Mouse (Mus musculus) forebrain, embryonic 15.5 days (tissue): ENCODE measurements around the gene Acta2. TPM values are rescaled to one million over a fixed set of nuclear protein-coding genes. Genes with fewer than 3 reads are reported as not detected.
A peak's percentile ranks its signal among the peaks of the same experiment; 100 is the strongest.

Source experiments
- ATAC-seq: fragments of 200-750 bp; cut with Nextera tagmentation; replicated peaks from 2 replicates; pipeline ENCODE4 v1.8.0; 2017; ENCODE audit warnings: mild to moderate bottlenecking, moderate TSS enrichment, moderate library complexity
- H3K27ac ChIP-seq: fragments of 300-500 bp; sonication (generic); replicated peaks from 2 replicates; pipeline ENCODE4 v1.5.1; 2015; ENCODE audit warnings: mild to moderate bottlenecking, inconsistent platforms
- H3K27me3 ChIP-seq: fragments of 300-500 bp; sonication (generic); 2 replicates; pipeline ENCODE4 v1.6.1; 2015; ENCODE audit warnings: inconsistent platforms
- H3K36me3 ChIP-seq: fragments of 300-500 bp; sonication (generic); 2 replicates; pipeline ENCODE4 v1.6.1; 2015; ENCODE audit warnings: mild to moderate bottlenecking, inconsistent platforms
- H3K4me1 ChIP-seq: fragments of 300-500 bp; sonication (generic); 2 replicates; pipeline ENCODE4 v1.6.1; 2015; ENCODE audit warnings: inconsistent platforms
- H3K4me2 ChIP-seq: fragments of 300-500 bp; sonication (generic); replicated peaks from 2 replicates; pipeline ENCODE4 v1.6.1; 2015; ENCODE audit warnings: mild to moderate bottlenecking, inconsistent platforms
- H3K4me3 ChIP-seq: fragments of 300-500 bp; sonication (generic); 2 replicates; pipeline ENCODE4 v1.5.1; 2015; ENCODE audit warnings: mild to moderate bottlenecking, inconsistent platforms
- H3K9ac ChIP-seq: fragments of 300-500 bp; sonication (generic); replicated peaks from 2 replicates; pipeline ENCODE4 v1.6.1; 2015; ENCODE audit warnings: mild to moderate bottlenecking, inconsistent platforms
- H3K9me3 ChIP-seq: fragments of 300-500 bp; sonication (generic); 2 replicates; pipeline ENCODE4 v1.6.1; 2016; ENCODE audit warnings: inconsistent platforms
- WGBS: fragments of 180-500 bp; shearing (Covaris S2); methylation state at CpG from one replicate; pipeline ENCODE4 v1.1.7; 2015; ENCODE audit warnings: mixed read lengths; 5-methylcytosine and 5-hydroxymethylcytosine counted together
- polyA plus RNA-seq: library from polyadenylated mRNA; unstranded; fragments of >200 nt; fragmentation: Nextera tagmentation; extraction: Ambion mirVana; gene quantifications from 2 replicates; pipeline ENCODE4 v1.2.1, GENCODE M21; 2015

Gene Acta2
- 6.3 and 7.1 TPM in 2 replicates for polyA plus RNA-seq

DNA sequence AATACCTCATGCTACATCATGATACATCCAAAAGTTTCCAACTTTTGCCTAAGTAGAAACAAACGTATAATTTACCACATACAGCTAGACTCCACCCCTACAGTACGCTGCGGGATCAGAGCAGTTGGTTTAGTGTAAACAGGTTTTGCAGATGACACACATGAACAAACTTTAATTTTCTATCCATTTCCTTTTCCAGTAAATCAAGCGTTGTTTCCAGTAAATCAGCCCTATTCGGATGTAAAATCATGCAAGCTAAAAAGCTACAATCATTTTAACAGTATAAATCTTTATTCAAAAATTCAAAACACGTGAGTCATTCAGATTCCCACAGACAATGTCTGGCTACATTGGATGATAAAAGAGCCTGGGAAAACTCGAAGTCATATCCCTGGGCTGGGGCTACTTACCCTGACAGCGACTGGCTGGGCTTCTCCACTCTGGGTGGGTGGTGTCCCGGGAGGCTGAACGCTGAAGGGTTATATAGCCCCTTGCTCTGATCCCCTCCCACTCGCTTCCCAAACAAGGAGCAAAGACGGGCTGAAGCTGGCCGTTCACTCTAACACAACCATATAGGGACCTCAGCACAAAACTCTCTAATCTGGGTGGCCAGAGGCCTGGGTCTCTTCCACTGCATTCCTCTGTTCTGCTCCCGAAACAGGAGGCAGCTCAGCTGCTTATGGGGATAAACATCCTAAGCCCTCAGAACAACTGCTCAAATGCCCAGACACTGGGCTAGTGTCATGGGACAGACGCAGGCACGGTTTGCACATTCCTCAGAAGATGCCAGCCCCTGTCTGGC, at the start of gene Acta2:
Gene Acta2, minus strand, starts transcription at position 711 of the 802 bp plus-strand sequence.
- WGBS, result 70% methylated on average over 16 of the region's 16 CpGs
- no peak within 1 kb of the TSS for H3K4me3 ChIP-seq
- H3K36me3 ChIP-seq, result no peaks in the 10 kb centered on the region
- H3K27ac ChIP-seq, result no peak within 1 kb of the TSS
- H3K4me2 ChIP-seq, result no peak within 1 kb of the TSS
- no peak for ATAC-seq
- H3K9me3 ChIP-seq, result no peaks in the 10 kb centered on the region
- H3K9ac ChIP-seq, result no peak within 1 kb of the TSS
- no peaks in the 10 kb centered on the region for H3K27me3 ChIP-seq
- no peaks in the 10 kb centered on the region for H3K4me1 ChIP-seq

GRCm38 (mm10) chr19:34304917-34305316, 49.5 kb upstream of the Acta2 start:
- Histone ChIP-seq H3K9me3 (no peaks in the 10 kb centered on the region), H3K4me3 (no peak overlapping the region), H3K4me1 (no peaks in the 10 kb centered on the region), H3K9ac (no peak overlapping the region), H3K4me2 (no peak overlapping the region), H3K36me3 (no peaks in the 10 kb centered on the region), H3K27me3 (no peaks in the 10 kb centered on the region), H3K27ac (no peak overlapping the region)
- ATAC-seq, result no peak

GRCm38 (mm10) chr19:34300430-34300829, 45.0 kb upstream of the Acta2 start:
- H3K27ac ChIP-seq, result no peak overlapping the region
- H3K9ac ChIP-seq, result no peak overlapping the region
- ATAC-seq, result no peak
- no peak overlapping the region for H3K4me2 ChIP-seq
- H3K27me3 ChIP-seq, result no peaks in the 10 kb centered on the region
- H3K4me3 ChIP-seq, result no peak overlapping the region
- no peaks in the 10 kb centered on the region for H3K36me3 ChIP-seq
- H3K4me1 ChIP-seq, result no peaks in the 10 kb centered on the region
- no peaks in the 10 kb centered on the region for H3K9me3 ChIP-seq
- WGBS, result 72% methylated on average over 2 of the region's 2 CpGs

GRCm38 (mm10) chr19:34299229-34299628, 43.8 kb upstream of the Acta2 start:
- Histone ChIP-seq H3K4me3 (no peak overlapping the region), H3K36me3 (no peaks in the 10 kb centered on the region), H3K9ac (no peak overlapping the region), H3K27ac (no peak overlapping the region), H3K9me3 (no peaks in the 10 kb centered on the region), H3K4me2 (no peak overlapping the region), H3K4me1 (no peaks in the 10 kb centered on the region), H3K27me3 (no peaks in the 10 kb centered on the region)
- WGBS, result 79% methylated on average over 4 of the region's 4 CpGs
- no peak for ATAC-seq

- H3K4me1 ChIP-seq, result no peaks in the 10 kb centered on the region
- no peaks in the 10 kb centered on the region for H3K36me3 ChIP-seq
- no peak overlapping the region for H3K4me3 ChIP-seq
- 93% methylated on average over 1 of the region's 1 CpGs for WGBS
- H3K27me3 ChIP-seq, result no peaks in the 10 kb centered on the region
- no peak overlapping the region for H3K9ac ChIP-seq
- no peak overlapping the region for H3K27ac ChIP-seq
- ATAC-seq, result no peak
- no peak overlapping the region for H3K4me2 ChIP-seq
- no peaks in the 10 kb centered on the region for H3K9me3 ChIP-seq
Observed at GRCm38 (mm10) chr19:34298531-34298930, 43.1 kb upstream of the Acta2 start.

DNA sequence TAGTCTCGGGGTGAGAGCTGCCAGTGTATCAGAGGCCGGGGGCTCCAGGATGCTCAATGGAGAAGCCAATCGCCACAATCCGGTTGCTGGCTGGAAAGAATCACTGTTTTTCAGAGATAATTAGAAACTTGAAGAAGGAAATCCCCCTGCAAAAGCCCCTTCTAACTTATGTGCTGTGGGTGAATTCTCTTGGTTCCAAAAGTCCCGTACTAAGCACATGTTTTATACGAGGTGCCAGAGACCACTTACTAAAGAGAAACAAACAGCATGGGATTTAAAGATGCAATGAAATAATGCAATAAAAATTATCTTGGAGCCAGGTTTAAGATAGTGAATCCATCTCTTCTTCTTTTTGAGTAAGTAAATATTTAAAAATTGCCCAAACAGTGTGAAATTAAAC, 40.1 kb upstream of the Acta2 start:
- Histone ChIP-seq H3K27me3 (no peaks in the 10 kb centered on the region), H3K9me3 (no peaks in the 10 kb centered on the region), H3K4me2 (no peak overlapping the region), H3K9ac (no peak overlapping the region), H3K4me1 (peaks cover 6% of the 10 kb centered on the region), H3K36me3 (no peaks in the 10 kb centered on the region), H3K4me3 (no peak overlapping the region), H3K27ac (no peak overlapping the region)
- 79% methylated on average over 6 of the region's 6 CpGs for WGBS
- ATAC-seq, result no peak

DNA sequence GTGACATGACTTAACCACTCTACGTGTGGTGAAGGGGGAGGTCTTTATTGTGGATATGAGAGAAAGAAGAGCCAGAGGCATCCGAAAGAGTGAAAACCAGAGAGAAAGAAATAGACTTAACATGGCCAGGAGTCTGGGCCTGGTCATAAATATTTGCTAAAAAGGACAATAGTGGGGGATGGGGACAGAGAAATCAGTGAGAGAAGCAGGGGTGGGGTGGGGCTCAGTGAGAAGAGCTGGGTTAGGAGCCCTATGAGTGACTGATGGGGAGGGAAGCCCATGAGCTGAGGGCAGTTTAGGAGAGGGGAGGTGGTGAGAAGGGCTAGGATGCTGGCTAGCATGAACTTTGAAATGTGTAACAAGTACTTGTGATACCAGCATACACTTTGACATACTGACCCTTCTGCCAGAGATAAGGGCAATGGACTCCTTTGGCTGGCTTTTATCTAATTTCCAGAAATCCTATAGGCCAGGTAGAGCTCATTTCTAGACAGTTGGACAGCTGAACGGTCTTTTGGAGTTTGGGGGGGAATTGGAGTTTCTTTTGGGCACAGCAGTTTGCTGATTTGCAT, 38.1 kb upstream of the Acta2 start:
- H3K9me3 ChIP-seq, result no peaks in the 10 kb centered on the region
- no peak overlapping the region for H3K4me3 ChIP-seq
- ATAC-seq, result no peak
- H3K9ac ChIP-seq, result no peak overlapping the region
- H3K27ac ChIP-seq, result no peak overlapping the region
- 75% methylated on average over 3 of the region's 3 CpGs for WGBS
- H3K4me1 ChIP-seq, result peaks cover 12% of the 10 kb centered on the region
- H3K4me2 ChIP-seq, result no peak overlapping the region
- H3K27me3 ChIP-seq, result no peaks in the 10 kb centered on the region
- H3K36me3 ChIP-seq, result no peaks in the 10 kb centered on the region

DNA sequence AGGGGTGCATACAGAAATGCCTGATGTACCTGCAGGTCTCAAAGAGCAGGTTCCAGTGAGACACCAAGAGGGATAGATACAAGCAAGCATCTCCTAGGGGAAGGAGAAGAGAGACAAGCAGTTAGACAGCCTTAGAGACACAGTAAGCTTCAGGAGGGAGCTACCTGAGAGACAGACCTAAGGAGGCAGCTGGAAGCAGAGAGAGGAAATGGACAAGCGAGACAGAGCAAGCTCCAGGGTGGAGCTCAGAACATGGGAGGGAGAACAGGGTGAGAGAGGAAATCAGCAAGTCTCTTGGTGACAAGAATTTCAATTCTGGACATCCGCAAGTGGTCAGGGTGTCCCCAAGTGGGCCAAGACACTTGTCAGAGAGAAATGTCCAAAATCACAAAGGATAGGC, 37.3 kb upstream of the Acta2 start:
- Histone ChIP-seq H3K27me3 (no peaks in the 10 kb centered on the region), H3K4me1 (peaks cover 12% of the 10 kb centered on the region), H3K9me3 (no peaks in the 10 kb centered on the region), H3K9ac (no peak overlapping the region), H3K4me2 (no peak overlapping the region), H3K4me3 (no peak overlapping the region), H3K27ac (no peak overlapping the region), H3K36me3 (no peaks in the 10 kb centered on the region)
- 80% methylated on average over 2 of the region's 2 CpGs for WGBS
- ATAC-seq, result no peak

- WGBS, result 74% methylated on average over 5 of the region's 5 CpGs
- no peak overlapping the region for H3K4me3 ChIP-seq
- H3K9me3 ChIP-seq, result no peaks in the 10 kb centered on the region
- no peak overlapping the region for H3K27ac ChIP-seq
- H3K4me1 ChIP-seq, result peaks cover 12% of the 10 kb centered on the region
- no peaks in the 10 kb centered on the region for H3K27me3 ChIP-seq
- no peak overlapping the region for H3K9ac ChIP-seq
- H3K36me3 ChIP-seq, result no peaks in the 10 kb centered on the region
- H3K4me2 ChIP-seq, result no peak overlapping the region
- no peak for ATAC-seq
Observed at GRCm38 (mm10) chr19:34291956-34292355, 36.6 kb upstream of the Acta2 start.

GRCm38 (mm10) chr19:34291379-34291778, 36.0 kb upstream of the Acta2 start:
- no peaks in the 10 kb centered on the region for H3K27me3 ChIP-seq
- H3K36me3 ChIP-seq, result no peaks in the 10 kb centered on the region
- H3K4me3 ChIP-seq, result no peak overlapping the region
- H3K9ac ChIP-seq, result no peak overlapping the region
- 70% methylated on average over 8 of the region's 8 CpGs for WGBS
- no peak for ATAC-seq
- no peaks in the 10 kb centered on the region for H3K9me3 ChIP-seq
- 0 out of 2 replicates have a peak overlapping the region, but pooled peaks have one; percentile 52 for H3K4me2 ChIP-seq
- H3K27ac ChIP-seq, result no peak overlapping the region
- H3K4me1 ChIP-seq, result peaks cover 12% of the 10 kb centered on the region

GRCm38 (mm10) chr19:34290872-34291341, 35.5 kb upstream of the Acta2 start:
- Histone ChIP-seq H3K9me3 (no peaks in the 10 kb centered on the region), H3K27me3 (no peaks in the 10 kb centered on the region), H3K4me2 (peak overlapping the region; percentile 52), H3K27ac (no peak overlapping the region), H3K4me3 (peak overlapping the region; percentile 30), H3K9ac (peak overlapping the region; percentile 24; the same call in 1 of the 2 replicates), H3K36me3 (no peaks in the 10 kb centered on the region), H3K4me1 (peaks cover 12% of the 10 kb centered on the region)
- no peak; the same call in 1 of the 2 replicates for ATAC-seq
- 16% methylated on average over 15 of the region's 15 CpGs for WGBS

DNA sequence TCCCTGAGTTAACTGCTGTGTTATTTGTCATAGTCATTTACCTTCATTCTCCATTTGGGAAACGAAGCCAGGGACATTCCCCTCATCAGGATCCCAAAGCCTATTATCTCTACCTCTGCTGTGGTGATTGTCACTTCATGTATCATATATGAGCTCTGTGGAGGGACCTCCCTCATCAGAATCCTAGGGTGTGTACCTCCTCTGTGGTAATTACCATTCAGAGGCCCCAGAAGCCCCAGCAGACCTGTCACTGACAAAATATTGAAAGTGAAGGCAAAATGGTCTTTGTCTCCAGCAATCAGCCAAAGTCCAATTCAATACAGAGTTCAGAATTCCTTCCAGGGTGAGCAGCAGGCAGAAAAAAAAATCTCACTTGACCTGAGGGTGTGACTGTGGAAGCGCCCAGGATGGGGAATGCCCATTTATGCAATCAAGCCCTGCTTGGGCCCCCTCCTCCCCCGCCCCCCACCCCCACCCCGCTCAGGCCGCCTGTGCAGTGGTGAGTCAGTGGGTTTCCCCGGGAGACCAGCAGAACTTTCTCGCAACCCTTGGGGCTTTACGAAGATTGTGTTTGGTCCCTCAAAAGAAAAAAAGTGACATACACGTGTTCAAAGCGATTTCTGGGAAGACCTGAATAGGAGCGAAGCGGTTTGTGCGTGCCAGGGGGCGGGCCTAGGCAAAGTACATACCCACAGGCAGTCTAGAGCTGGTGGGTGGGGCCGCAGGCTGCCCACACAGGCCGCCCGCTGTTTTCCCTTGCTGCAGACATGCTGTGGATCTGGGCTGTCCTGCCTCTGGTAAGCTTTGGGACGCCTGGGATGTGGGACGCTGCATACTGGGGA, 34.8 kb upstream of the Acta2 start, which contains the start of gene Fas:
Gene Fas, plus strand, starts transcription at position 719 of the 842 bp plus-strand sequence.
- Histone ChIP-seq H3K4me2 (peak within 1 kb of the TSS; percentile 52), H3K27me3 (no peaks in the 10 kb centered on the region), H3K4me3 (peak within 1 kb of the TSS; percentile 30), H3K36me3 (no peaks in the 10 kb centered on the region), H3K27ac (no peak within 1 kb of the TSS), H3K9me3 (no peaks in the 10 kb centered on the region), H3K4me1 (peaks cover 12% of the 10 kb centered on the region), H3K9ac (peak within 1 kb of the TSS; percentile 24)
- WGBS, result 2% methylated on average over 19 of the region's 19 CpGs
- ATAC-seq, result peak; percentile 97
